Mouse (Mus musculus) CD4-positive naive resting alpha-beta T cell, adult 76 days (primary cell): ENCODE results near the gene Eid2b. TPM values are rescaled to one million over a fixed set of nuclear protein-coding genes. Genes with fewer than 3 reads are reported as not detected.

ENCODE experiments used
- total RNA-seq: library from RNA; stranded (reverse); gene quantifications from one replicate; pipeline ENCODE4 v1.2.4, GENCODE M21; 2023

Eid2b gene
- 3.8 TPM for total RNA-seq

DNA sequence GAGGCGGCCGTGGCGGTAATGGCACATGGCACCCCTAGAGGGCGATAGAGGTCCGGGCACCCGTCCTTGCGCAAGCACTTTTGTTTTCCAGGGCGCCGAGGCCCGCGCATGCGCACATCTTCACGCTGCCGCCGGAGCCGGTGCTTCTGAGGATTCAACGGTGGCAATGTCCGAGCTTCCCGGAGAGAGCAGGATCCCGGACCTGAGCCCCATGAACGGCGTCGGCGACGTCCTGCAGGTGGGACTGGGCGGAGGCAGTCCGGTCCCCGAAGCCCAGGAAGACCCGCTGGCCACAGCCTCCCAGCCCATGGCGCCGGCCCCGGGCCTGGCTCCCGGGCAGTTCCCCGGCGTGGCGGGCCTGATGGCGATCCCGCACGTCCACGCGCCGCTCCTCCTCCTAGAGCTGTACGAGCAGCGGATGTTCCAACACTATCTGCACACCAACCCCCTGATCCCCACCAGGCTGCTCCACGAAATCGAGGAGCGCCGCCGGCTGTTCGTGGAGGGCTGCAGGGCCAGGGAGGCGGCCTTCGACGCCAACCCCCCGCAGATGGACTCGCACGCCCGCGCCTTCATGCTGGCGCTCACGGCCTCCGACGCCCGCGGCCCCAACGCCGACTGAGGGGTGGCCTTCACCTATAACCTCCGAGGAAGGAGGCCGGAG lies at the start of gene Eid2b:
TSS of gene Eid2b (plus strand) at position 125 of the 664 bp plus-strand sequence.

DNA sequence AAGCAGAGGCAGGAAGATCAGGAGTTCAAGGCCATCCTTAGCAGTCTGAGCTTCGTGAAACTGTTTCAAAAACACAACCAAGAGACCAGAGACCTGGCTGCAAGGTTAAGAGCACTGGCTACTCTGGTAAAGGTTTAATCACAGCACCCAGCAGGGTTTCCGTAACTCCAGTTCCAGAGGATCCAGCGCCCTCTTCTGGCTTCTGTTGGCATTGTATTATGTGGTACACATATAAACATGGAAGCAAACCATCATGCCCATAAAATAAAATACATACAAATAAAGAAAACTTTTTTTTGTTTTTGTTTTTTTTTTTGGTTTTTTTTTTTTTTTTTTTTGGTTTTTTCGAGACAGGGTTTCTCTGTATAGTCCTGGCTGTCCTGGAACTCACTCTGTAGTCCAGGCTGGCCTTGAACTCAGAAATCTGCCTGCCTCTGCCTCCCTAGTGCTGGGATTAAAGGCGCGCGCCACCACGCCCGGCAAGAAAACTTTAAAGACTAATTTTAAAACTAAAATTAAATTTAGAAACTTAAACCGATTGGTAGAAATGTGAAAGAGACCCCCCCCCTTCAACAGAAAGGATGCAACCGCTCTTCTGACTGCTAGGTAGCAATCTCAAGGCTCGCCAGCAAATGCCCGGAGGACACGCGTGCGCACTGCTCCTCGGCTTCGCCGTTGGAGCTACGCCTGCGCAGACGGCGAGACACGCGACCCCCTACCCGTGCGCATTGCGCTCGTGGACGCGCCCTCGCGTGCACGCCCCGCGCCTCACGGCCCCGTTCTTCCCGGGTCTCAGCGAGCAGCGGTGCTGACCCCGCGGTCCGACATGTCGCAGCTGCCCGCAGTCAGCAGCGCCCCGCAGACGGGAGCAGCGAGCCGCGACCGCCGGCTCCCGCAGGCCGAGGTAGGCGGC lies 10.2 kb upstream of the Eid2b start, which contains the start of gene Eid2:
TSS of gene Eid2 (plus strand) at position 753 of the 913 bp plus-strand sequence.

DNA sequence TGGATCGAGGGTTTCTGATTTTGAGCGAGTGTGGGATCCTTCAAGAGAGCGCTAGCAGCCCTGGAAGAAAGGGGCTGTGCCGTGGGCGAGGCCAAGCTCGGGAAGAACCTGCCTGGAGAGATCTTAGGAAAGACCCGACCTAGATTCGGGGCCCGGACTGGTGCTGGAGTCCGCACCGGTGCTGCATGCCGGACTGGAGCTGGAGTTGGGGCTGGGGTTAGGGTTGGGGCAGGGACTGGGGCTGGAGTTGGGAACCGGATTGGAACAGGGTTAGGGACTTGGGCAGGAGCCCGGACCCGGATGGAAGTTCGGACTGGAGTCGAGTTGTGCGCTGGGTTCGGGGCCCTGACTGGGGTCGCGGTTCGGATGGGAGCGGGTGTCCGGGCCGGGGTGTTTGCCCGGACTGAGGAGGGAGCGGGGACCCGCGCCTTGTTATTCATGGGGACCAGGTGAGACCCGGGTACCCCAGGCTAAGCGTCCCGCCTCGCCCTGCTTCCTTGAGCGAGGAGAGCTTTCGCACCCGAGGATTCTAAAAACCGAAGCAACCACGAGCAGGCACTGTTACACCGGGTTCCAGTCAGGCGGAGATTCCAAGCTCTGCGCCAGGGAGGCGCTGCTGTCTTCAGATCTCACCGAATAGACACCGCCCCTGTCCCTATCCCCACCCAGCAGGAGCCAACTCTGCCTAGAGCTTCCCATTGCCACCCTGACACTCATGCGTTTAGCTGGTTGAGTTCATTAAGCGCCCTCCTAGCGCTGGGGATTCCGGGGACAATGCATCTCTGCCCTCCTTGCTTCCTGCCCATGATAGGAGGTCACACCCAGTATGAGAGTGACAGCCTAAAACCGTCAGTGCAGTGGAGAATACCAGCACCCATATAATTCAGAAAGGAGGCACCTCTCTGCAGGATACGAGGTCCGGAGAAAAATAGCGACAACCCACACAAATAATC lies 13.4 kb downstream of the Eid2b start, which contains the start of gene Selenov:
TSS of gene Selenov (minus strand) at position 549 of the 953 bp plus-strand sequence.

DNA sequence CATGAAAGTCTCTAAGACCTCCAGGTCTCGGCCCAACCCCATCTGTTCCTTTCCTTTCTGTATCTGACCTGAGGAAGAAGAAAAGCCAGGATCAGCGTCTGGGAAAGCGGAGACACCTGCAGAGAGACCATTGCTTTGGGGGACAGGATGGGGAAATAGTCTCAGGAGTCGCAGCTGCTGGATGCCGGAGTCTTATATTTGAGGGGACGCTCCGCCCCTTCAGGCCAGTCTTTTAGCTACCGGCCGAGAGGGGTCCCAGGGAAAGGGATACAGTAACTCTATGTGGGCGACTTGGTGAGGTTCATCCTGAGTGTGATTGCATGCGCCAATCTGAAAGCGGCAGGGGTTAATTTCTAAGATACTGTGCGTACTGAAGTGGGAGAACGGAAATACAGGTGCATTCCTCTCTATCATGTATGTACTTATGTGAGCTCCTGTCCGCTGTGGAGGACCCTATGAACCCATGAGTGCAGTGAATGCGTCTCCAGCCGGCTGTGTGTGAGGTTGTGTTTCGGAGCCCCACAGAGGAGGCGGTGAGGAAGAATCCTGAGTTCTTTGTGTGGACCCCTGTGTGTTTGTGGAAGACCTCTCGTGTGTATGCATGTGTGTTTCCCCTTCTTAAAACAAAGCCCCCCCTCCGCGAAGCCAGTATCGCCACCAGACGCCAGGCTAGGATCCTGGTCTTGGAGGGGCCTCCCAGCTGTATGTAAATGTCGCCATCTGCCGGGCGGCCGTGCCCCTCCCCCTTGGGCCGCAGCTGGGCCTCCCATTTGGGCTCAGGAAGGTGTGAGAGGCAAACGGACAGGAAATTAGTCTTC lies 24.3 kb downstream of the Eid2b start, which contains the start of gene Dll3:
TSS of gene Dll3 (minus strand) at position 623 of the 818 bp plus-strand sequence.

DNA sequence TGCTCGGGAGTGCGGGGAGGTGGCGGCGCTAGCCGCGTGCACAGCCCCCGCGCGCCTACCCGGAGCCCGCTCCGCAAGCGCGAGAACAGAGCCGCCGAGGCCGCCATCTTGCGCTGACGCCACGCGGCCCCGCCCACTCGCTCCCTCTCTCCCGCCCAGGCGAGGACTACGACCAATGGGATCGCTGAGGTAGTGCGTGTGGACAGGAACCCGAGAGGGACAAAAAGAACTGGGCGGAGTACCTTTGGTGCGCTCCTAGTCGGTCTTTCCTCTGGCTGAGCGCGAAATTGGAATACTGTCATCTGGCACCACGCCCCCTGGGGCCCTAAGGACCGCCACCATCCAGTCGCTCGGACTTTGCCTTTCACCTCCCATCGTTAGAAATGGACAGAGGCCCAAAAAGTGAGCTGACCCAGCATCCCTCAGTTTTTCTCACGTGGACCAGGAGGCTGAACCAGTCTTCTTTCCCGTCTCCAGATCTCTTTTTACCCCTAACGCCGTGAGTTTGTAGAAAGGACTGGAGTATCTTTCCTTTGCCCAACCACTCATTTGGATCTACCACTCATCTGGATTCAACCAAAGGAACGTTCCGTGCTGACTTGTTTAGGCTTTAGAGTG lies 34.5 kb downstream of the Eid2b start, which contains the start of gene Timm50:
TSS of gene Timm50 (minus strand) at position 147 of the 618 bp plus-strand sequence.

Other genes with a start within 250 kb of the Eid2b start
- 106 TPM for gene Psmc4, start 227.6 kb upstream of the Eid2b start, total RNA-seq
- gene Fcgbp, start 206.5 kb upstream of the Eid2b start, total RNA-seq, result not detected
- gene 9530053A07Rik, start 148.3 kb upstream of the Eid2b start, total RNA-seq, result not detected
- gene Fbl, start 108.0 kb upstream of the Eid2b start, total RNA-seq, result 181 TPM
- 13.0 TPM for gene Dyrk1b, start 98.3 kb upstream of the Eid2b start, total RNA-seq
- gene Eid2, start 9.9 kb upstream of the Eid2b start, total RNA-seq, result 7.1 TPM
- gene Selenov, start 13.4 kb downstream of the Eid2b start, total RNA-seq, result not detected
- not detected for gene Dll3, start 24.5 kb downstream of the Eid2b start, total RNA-seq
- 30.4 TPM for gene Timm50, start 34.3 kb downstream of the Eid2b start, total RNA-seq
- gene Supt5, start 61.0 kb downstream of the Eid2b start, total RNA-seq, result 171 TPM
- gene Rps16, start 72.9 kb downstream of the Eid2b start, total RNA-seq, result 4,922 TPM
- 159 TPM for gene Plekhg2, start 94.9 kb downstream of the Eid2b start, total RNA-seq
- 225 TPM for gene Zfp36, start 102.5 kb downstream of the Eid2b start, total RNA-seq
- gene Med29, start 115.0 kb downstream of the Eid2b start, total RNA-seq, result 22.9 TPM
- gene Paf1, start 115.2 kb downstream of the Eid2b start, total RNA-seq, result 150 TPM
- 274 TPM for gene Gmfg, start 159.7 kb downstream of the Eid2b start, total RNA-seq
- gene Lrfn1, start 174.2 kb downstream of the Eid2b start, total RNA-seq, result 1.8 TPM
- not detected for gene Ifnl2, start 232.7 kb downstream of the Eid2b start, total RNA-seq
- gene Ifnl3, start 245.1 kb downstream of the Eid2b start, total RNA-seq, result not detected